Mouse (Mus musculus) urinary bladder, adult 18-20 months (tissue): Measurements from ENCODE around the gene Rassf5.
A peak's percentile ranks its signal among the peaks of the same experiment; 100 is the strongest.

ENCODE experiments used
- DNase-seq, 2 experiments: peaks; one replicate each; pipeline ENCODE4 v3.0.0; 2022; ENCODE audit warnings: low spot score in 2 of 2, mixed read lengths in 2 of 2

Rassf5 gene

GRCm38 (mm10) chr1:131259632-131260308 lies 14.7 kb upstream of the Rassf5 start:
- no peak for DNase-seq

- DNase-seq, result no peak
Measured at GRCm38 (mm10) chr1:131257288-131257687, 12.2 kb upstream of the Rassf5 start.

- peak in 1 of 2 experiments; percentile 44 for DNase-seq
Measured at GRCm38 (mm10) chr1:131252516-131253250, 7.6 kb upstream of the Rassf5 start.

GRCm38 (mm10) chr1:131246433-131247395 lies 1.7 kb upstream of the Rassf5 start:
- no peak for DNase-seq

GRCm38 (mm10) chr1:131245926-131246325 lies 868 bp upstream of the Rassf5 start:
- DNase-seq, result no peak

- no peak for DNase-seq
Measured at GRCm38 (mm10) chr1:131244536-131245088, 446 bp downstream of the Rassf5 start.

GRCm38 (mm10) chr1:131242956-131243355 lies 2.1 kb downstream of the Rassf5 start:
- DNase-seq, result no peak

GRCm38 (mm10) chr1:131239576-131240193 lies 5.4 kb downstream of the Rassf5 start:
- DNase-seq, result no peak

GRCm38 (mm10) chr1:131238931-131239381 lies 6.1 kb downstream of the Rassf5 start:
- peak in 1 of 2 experiments; percentile 73 for DNase-seq

- no peak for DNase-seq
Measured at GRCm38 (mm10) chr1:131236077-131236476, 9.0 kb downstream of the Rassf5 start.

- no peak for DNase-seq
Measured at GRCm38 (mm10) chr1:131233527-131233926, 11.5 kb downstream of the Rassf5 start.

- no peak for DNase-seq
Measured at GRCm38 (mm10) chr1:131228659-131229058, 16.4 kb downstream of the Rassf5 start.

- DNase-seq, result no peak
Measured at GRCm38 (mm10) chr1:131228225-131228624, 16.8 kb downstream of the Rassf5 start.

GRCm38 (mm10) chr1:131224848-131225471 lies 20.1 kb downstream of the Rassf5 start:
- DNase-seq, result no peak

GRCm38 (mm10) chr1:131223345-131223744 lies 21.7 kb downstream of the Rassf5 start:
- no peak for DNase-seq

- DNase-seq, result no peak
Measured at GRCm38 (mm10) chr1:131221822-131222590, 23.1 kb downstream of the Rassf5 start.

- DNase-seq, result no peak
Measured at GRCm38 (mm10) chr1:131218933-131219332, 26.1 kb downstream of the Rassf5 start.

- no peak for DNase-seq
Measured at GRCm38 (mm10) chr1:131213361-131213760, 31.7 kb downstream of the Rassf5 start.

- no peak for DNase-seq
Measured at GRCm38 (mm10) chr1:131212956-131213355, 32.1 kb downstream of the Rassf5 start.

- no peak for DNase-seq
Measured at GRCm38 (mm10) chr1:131211655-131212054, 33.4 kb downstream of the Rassf5 start.
